Mouse (Mus musculus) macrophage (primary cell): Measurements from ENCODE around the gene Kdm2a. TPM values are rescaled to one million over a fixed set of nuclear protein-coding genes. Genes with fewer than 3 reads are reported as not detected.

ENCODE experiments used
- H3K27ac ChIP-seq: fragments of 350-480 bp; formaldehyde crosslinking; 2 replicates; pipeline ENCODE4 v1.9.0; 2021
- H3K36me3 ChIP-seq: fragments of 350-480 bp; formaldehyde crosslinking; 2 replicates; pipeline ENCODE4 v1.9.0; 2021; ENCODE audit errors: inconsistent target
- H3K4me3 ChIP-seq: fragments of 350-480 bp; formaldehyde crosslinking; 2 replicates; pipeline ENCODE4 v1.9.0; 2021; ENCODE audit errors: inconsistent target
- H3K79me2 ChIP-seq: fragments of 350-480 bp; formaldehyde crosslinking; 2 replicates; pipeline ENCODE4 v1.9.0; 2021; ENCODE audit errors: inconsistent target
- WGBS: methylation state at CpG from one replicate; pipeline ENCODE4 v1.1.7; 2026; ENCODE audit warnings: inconsistent platforms; ENCODE audit not compliant: missing documents; 5-methylcytosine and 5-hydroxymethylcytosine counted together
- polyA plus RNA-seq: library from polyadenylated mRNA; stranded (reverse); fragments of 250-400 nt; gene quantifications from 3 replicates; pipeline ENCODE4 v1.2.4, GENCODE M21; 2018; ENCODE audit warnings: inconsistent platforms

Kdm2a gene
- polyA plus RNA-seq, 1 experiment from 2014 or later: 62.8 TPM

GRCm38 (mm10) chr19:4425610-4426366, 27.7 kb upstream of the Kdm2a start:
- Histone ChIP-seq H3K4me3 (no peak overlapping the region), H3K36me3 (no peaks in the 10 kb centered on the region; the same call in 1 of the 2 replicates), H3K27ac (no peak overlapping the region), H3K79me2 (no peaks in the 10 kb centered on the region)
- WGBS: 66% methylated on average over 19 of the region's 19 CpGs

DNA sequence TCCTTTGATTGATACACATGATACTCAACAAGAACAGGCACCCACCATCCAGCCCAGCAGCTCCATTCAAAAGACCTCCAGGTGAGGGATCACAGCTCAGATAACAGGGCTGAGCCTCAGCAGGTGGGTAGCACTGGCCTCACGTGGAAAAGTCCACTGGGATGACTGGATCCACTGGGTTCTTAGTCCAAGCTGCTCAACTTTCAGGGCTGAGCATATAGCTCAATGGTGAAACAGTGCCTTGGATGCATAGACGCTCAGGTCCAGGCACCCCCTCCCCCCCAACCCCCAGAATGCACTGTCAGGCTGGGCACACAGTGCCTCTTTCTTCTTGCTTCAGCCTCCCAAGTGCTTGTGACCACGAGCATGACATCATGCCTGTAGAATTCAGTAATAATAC, 24.9 kb upstream of the Kdm2a start:
- Histone ChIP-seq H3K36me3 (no peaks in the 10 kb centered on the region; the same call in 1 of the 2 replicates), H3K79me2 (no peaks in the 10 kb centered on the region), H3K4me3 (no peak overlapping the region), H3K27ac (no peak overlapping the region)
- WGBS: 79% methylated on average over 3 of the region's 3 CpGs

DNA sequence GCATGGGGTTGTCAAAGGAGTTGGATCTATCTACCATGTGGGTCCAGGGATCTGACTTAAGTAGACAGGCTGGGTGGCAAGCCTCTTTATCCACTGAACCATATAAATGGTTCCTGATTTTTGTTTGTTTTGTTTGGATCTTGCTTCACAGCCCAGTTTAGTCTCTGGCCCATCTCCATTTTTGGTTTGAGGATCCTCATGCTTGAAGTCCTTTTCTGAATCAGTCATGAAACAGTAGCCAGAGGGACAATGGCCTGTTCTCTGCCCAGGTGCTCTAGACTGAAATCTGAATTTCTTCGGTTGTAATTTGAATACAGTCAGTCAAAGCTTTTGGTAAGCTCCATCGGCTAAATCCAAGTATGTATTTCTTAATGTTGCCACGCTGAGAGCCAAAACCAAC, 24.5 kb upstream of the Kdm2a start:
- H3K4me3 ChIP-seq: no peak overlapping the region
- no peaks in the 10 kb centered on the region; the same call in 1 of the 2 replicates for H3K36me3 ChIP-seq
- no peak overlapping the region for H3K27ac ChIP-seq
- 90% methylated on average over 3 of the region's 3 CpGs for WGBS
- no peaks in the 10 kb centered on the region for H3K79me2 ChIP-seq

GRCm38 (mm10) chr19:4420153-4420910, 22.2 kb upstream of the Kdm2a start:
- Histone ChIP-seq H3K79me2 (no peaks in the 10 kb centered on the region), H3K4me3 (no peak overlapping the region), H3K36me3 (no peaks in the 10 kb centered on the region), H3K27ac (no peak overlapping the region)
- WGBS: 75% methylated on average over 8 of the region's 8 CpGs

- no peak overlapping the region for H3K4me3 ChIP-seq
- H3K27ac ChIP-seq: no peak overlapping the region
- 92% methylated on average over 5 of the region's 5 CpGs for WGBS
Observed at GRCm38 (mm10) chr19:4419711-4420110, 21.6 kb upstream of the Kdm2a start.

GRCm38 (mm10) chr19:4417713-4418112, 19.6 kb upstream of the Kdm2a start:
- Histone ChIP-seq H3K4me3 (no peak overlapping the region), H3K27ac (no peak overlapping the region), H3K79me2 (no peaks in the 10 kb centered on the region), H3K36me3 (no peaks in the 10 kb centered on the region)

More at GRCm38 (mm10) chr19:4419711-4420110, 21.6 kb upstream of the Kdm2a start:
- no peaks in the 10 kb centered on the region for H3K36me3 ChIP-seq
- H3K79me2 ChIP-seq: no peaks in the 10 kb centered on the region

- WGBS: 0% methylated on average over 1 of the region's 1 CpGs
- Histone ChIP-seq H3K27ac (no peak overlapping the region), H3K36me3 (no peaks in the 10 kb centered on the region), H3K4me3 (no peak overlapping the region), H3K79me2 (no peaks in the 10 kb centered on the region)
Observed at GRCm38 (mm10) chr19:4417183-4417582, 19.1 kb upstream of the Kdm2a start.

DNA sequence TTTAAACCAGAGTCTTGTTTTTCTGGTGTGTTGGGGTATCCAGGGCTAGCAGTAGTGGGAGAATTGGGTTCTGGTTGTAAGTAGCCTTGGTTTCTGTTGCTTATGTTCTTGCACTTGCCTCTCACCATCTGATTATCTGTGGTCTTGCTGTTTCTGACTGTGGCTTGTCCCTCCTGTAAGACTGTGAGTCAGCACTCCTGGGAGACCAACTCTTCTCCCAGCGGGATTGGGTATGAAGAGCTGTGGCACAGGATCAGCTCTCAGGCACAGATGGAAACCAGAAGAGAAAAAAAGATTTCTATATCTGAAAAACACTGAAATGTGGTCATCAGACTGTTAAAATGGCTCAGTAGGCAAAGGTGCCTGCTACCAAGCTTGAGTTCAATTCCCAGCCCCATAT, 16.5 kb upstream of the Kdm2a start:
- H3K4me3 ChIP-seq: no peak overlapping the region
- no peaks in the 10 kb centered on the region for H3K79me2 ChIP-seq
- H3K27ac ChIP-seq: no peak overlapping the region
- H3K36me3 ChIP-seq: no peaks in the 10 kb centered on the region
- 86% methylated on average over 1 of the region's 1 CpGs for WGBS

DNA sequence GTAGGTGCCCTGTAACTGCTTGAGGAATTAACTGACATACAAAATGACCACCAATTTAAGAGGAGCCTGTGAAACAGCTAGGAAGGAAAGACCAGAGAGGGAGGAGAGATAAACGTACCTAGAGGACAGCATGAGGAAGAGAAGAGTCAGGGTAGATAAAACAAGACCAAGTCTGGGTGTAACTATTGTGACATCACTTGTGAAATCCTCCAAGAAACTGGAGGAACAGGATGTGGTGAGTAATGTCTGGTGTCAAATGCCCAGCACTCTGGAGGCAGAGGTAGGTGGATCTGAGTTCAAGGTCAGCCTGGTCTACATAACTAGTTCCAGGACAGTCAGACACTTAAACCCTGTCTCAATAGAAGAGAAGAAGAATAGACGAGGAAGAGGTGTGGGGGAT, 11.0 kb upstream of the Kdm2a start:
- Histone ChIP-seq H3K79me2 (no peaks in the 10 kb centered on the region), H3K27ac (no peak overlapping the region), H3K36me3 (no peaks in the 10 kb centered on the region), H3K4me3 (no peak overlapping the region)
- 6% methylated on average over 2 of the region's 2 CpGs for WGBS

- Histone ChIP-seq H3K36me3 (no peaks in the 10 kb centered on the region), H3K27ac (no peak overlapping the region), H3K4me3 (no peak overlapping the region), H3K79me2 (no peaks in the 10 kb centered on the region)
- WGBS: 94% methylated on average over 2 of the region's 2 CpGs
Observed at GRCm38 (mm10) chr19:4404840-4405239, 6.8 kb upstream of the Kdm2a start.

- Histone ChIP-seq H3K36me3 (no peaks in the 10 kb centered on the region), H3K27ac (no peak overlapping the region), H3K4me3 (no peak overlapping the region), H3K79me2 (peaks cover 24% of the 10 kb centered on the region)
- 93% methylated on average over 4 of the region's 4 CpGs for WGBS
Observed at GRCm38 (mm10) chr19:4398959-4399358, 874 bp upstream of the Kdm2a start.

DNA sequence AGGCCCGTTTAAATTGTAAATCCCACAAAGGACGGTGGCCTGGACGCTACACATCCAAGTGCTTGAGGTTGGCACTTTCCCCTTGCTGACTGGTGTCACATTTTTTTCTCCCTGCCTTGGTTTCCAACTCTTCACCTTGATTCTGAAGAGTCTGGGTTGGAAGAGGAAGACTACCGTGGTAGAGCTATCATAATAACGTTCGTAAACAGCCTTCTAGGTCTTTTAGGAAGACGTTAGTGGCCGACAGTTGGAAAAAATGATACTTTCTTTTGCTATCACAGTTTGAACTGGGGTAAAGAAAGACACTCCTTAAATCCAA, 504 bp upstream of the Kdm2a start:
- Histone ChIP-seq H3K4me3 (no peak overlapping the region), H3K27ac (no peak overlapping the region)
- 73% methylated on average over 8 of the region's 8 CpGs for WGBS

GRCm38 (mm10) chr19:4396998-4397797, 887 bp downstream of the Kdm2a start:
- peak overlapping the region; percentile 70 for H3K27ac ChIP-seq
- H3K36me3 ChIP-seq: no peaks in the 10 kb centered on the region
- 1% methylated on average over 36 of the region's 90 CpGs for WGBS
- peak overlapping the region; percentile 79 for H3K4me3 ChIP-seq
- peaks cover 42% of the 10 kb centered on the region for H3K79me2 ChIP-seq

More for the DNA sequence above, 504 bp upstream of the Kdm2a start:
- peaks cover 28% of the 10 kb centered on the region for H3K79me2 ChIP-seq
- H3K36me3 ChIP-seq: no peaks in the 10 kb centered on the region

DNA sequence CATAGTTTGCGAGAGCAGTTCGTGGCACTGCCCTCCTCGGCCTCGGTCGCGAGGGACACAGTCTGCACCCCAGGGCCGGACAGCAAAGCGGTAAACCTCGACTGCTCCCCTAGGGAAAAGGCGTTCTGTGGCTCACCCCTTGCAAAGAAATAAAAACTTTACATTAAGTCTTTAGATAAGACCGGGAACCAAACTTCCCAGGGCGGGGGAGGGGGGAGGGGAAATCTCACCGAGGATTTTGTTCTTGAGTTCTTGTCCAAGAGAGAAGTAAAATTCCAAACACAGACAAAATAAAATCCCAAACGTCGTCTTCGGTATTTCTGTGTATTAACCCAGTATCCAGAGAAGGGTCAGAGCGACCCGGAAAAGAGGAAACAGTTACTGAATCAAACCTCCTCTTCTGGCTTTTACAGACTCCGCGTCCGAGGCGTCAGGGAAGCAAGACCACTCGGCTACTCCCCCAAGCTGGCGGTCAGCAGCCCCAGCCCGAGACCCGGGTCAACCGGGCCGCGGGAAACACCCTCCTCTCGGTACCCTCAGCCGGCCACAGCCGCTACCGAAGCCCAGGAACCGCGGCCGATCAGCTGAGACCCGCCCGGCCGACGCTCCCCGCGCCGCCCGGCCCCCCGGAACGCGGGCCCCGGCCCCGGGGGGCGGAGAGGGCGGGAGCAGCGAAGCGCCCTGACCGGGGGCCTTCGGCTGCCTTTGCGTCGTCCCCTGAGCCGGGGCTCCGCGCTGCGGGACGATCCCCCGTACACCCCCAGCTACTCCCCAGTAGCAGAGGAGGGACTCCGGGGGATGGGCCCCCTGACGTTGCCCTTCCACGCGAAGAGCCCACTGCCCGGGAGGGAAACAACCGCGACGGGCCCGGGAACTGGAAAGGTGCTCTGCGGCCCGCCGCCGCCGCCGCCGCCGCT, 1.7 kb downstream of the Kdm2a start:
- 2% methylated on average over 79 of the region's 80 CpGs for WGBS
- H3K4me3 ChIP-seq: peak overlapping the region; percentile 79
- peak overlapping the region; percentile 70 for H3K27ac ChIP-seq
- H3K79me2 ChIP-seq: peaks cover 51% of the 10 kb centered on the region
- no peaks in the 10 kb centered on the region for H3K36me3 ChIP-seq
